Mouse (Mus musculus) forebrain, embryonic 11.5 days (tissue): ENCODE data around the gene Ugp2. TPM values are rescaled to one million over a fixed set of nuclear protein-coding genes. Genes with fewer than 3 reads are reported as not detected.
"Not testable (repeated sequence)": the region's sequence is repeated elsewhere in the genome, so short reads cannot be mapped to it uniquely, and the experiment has no call there.

Experiments used
- ATAC-seq: fragments of 200-750 bp; cut with Nextera tagmentation; replicated peaks from 2 replicates; pipeline ENCODE4 v1.8.0; 2017; ENCODE audit warnings: moderate TSS enrichment; ENCODE audit not compliant: low FRiP score
- DNase-seq: peaks from one replicate; pipeline ENCODE4 v3.0.0-alpha.2; 2017; ENCODE audit warnings: low spot score
- H3K27ac ChIP-seq: fragments of 300-500 bp; sonication (generic); 2 replicates; pipeline ENCODE4 v1.5.1; 2014; ENCODE audit warnings: low read depth, low read length
- H3K27me3 ChIP-seq: fragments of 300-500 bp; sonication (generic); 2 replicates; pipeline ENCODE4 v1.6.1; 2014; ENCODE audit warnings: mild to moderate bottlenecking, low read length, mixed read lengths; ENCODE audit not compliant: control insufficient read depth, insufficient read depth
- H3K36me3 ChIP-seq: fragments of 300-500 bp; sonication (generic); 2 replicates; pipeline ENCODE4 v1.6.1; 2014; ENCODE audit warnings: mild to moderate bottlenecking, low read length, moderate library complexity, mixed read lengths; ENCODE audit not compliant: control insufficient read depth, insufficient read depth
- H3K4me1 ChIP-seq: fragments of 300-500 bp; sonication (generic); replicated peaks from 2 replicates; pipeline ENCODE4 v1.6.1; 2014; ENCODE audit warnings: low read length, mixed read lengths; ENCODE audit not compliant: control insufficient read depth, insufficient read depth
- H3K4me2 ChIP-seq: fragments of 300-500 bp; sonication (generic); 2 replicates; pipeline ENCODE4 v1.6.1; 2014; ENCODE audit warnings: low read depth, mild to moderate bottlenecking, low read length, moderate library complexity, mixed read lengths; ENCODE audit not compliant: severe bottlenecking
- H3K4me3 ChIP-seq: fragments of 300-500 bp; sonication (generic); 2 replicates; pipeline ENCODE4 v1.5.1; 2014; ENCODE audit warnings: low read depth, low read length
- H3K9ac ChIP-seq: fragments of 300-500 bp; sonication (generic); 2 replicates; pipeline ENCODE4 v1.6.1; 2014; ENCODE audit warnings: low read length
- H3K9me3 ChIP-seq: fragments of 300-500 bp; sonication (generic); 2 replicates; pipeline ENCODE4 v1.6.1; 2016; ENCODE audit warnings: low read length, mixed read lengths; ENCODE audit not compliant: control insufficient read depth
- WGBS: fragments of 180-500 bp; shearing (Covaris S2); extraction: QIAGEN DNeasy Blood & Tissue Kit; methylation state at CpG from one replicate; pipeline ENCODE4 v1.1.7; 2014; 5-methylcytosine and 5-hydroxymethylcytosine counted together
- microRNA counts: library from miRNA; unstranded; fragments of <30 nt; microRNA quantifications from one replicate; lab custom pipeline; 2015
- microRNA-seq: library from miRNA; unstranded; fragments of <30 nt; microRNA quantifications from one replicate; pipeline ENCODE4, GENCODE M21; 2016; ENCODE audit not compliant: insufficient number of aligned reads
- polyA plus RNA-seq: library from polyadenylated mRNA; unstranded; fragments of >200 nt; fragmentation: Nextera tagmentation; extraction: Ambion mirVana; gene quantifications from 2 replicates; pipeline ENCODE4 v1.2.1, GENCODE M21; 2014

Gene Ugp2
- polyA plus RNA-seq, 1 experiment from 2014 or later, result 59.9 TPM

DNA sequence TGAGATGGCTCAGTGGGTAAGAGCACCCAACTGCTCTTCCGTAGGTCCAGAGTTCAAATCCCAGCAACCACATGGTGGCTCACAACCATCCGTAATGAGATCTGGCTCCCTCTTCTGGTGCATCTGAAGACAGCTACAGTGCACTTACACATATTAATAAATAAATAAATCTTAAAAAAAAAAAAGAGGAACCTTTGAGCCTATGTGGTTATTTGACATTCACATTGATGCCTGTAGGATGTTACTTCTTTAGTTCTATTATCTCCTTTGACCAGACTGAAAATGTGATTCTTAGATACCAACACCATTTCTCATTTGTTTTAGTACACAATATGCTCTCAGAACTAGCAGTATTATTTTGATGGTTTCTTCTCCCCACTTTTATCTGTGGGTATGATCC is 82.8 kb downstream of the Ugp2 start:
- H3K4me1 ChIP-seq, H3K9ac ChIP-seq, H3K4me3 ChIP-seq, DNase-seq, H3K36me3 ChIP-seq, H3K4me2 ChIP-seq, H3K27ac ChIP-seq, ATAC-seq, H3K27me3 ChIP-seq, H3K9me3 ChIP-seq: not testable (repeated sequence)
- 93% methylated on average over 2 of the region's 2 CpGs for WGBS

- no peak overlapping the region for H3K4me2 ChIP-seq
- WGBS, result 91% methylated on average over 3 of the region's 3 CpGs
- no peak overlapping the region for H3K9ac ChIP-seq
- no peaks in the 10 kb centered on the region for H3K9me3 ChIP-seq
- no peaks in the 10 kb centered on the region for H3K36me3 ChIP-seq
- H3K27ac ChIP-seq, result no peak overlapping the region
- no peak overlapping the region for H3K4me3 ChIP-seq
- DNase-seq, result no peak
- H3K27me3 ChIP-seq, result no peaks in the 10 kb centered on the region
- no peak for ATAC-seq
- no peaks in the 10 kb centered on the region for H3K4me1 ChIP-seq
These were observed 84.6 kb downstream of the Ugp2 start for GRCm38 (mm10) chr11:21286391-21286790.

DNA sequence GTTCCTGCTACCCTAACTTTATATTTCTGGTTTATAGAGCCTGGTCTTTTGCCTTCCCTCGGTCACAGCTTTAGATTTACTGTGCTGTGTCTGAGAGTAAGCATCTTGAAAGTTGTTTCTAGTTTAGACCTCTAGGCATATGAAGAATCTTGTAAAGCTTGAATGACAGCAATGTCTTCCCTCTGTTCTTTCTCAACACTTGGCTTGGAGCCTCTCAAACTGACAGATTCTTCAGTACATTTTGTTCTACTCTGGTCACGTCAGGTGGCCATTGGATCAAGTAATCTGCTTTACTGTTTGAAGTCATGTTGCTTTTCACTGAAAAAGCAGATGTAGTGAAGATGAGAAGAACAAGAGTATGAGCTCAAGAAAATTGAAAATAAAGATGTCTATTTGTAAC is 94.8 kb downstream of the Ugp2 start:
- no peak overlapping the region for H3K4me2 ChIP-seq
- ATAC-seq, result no peak

More for the DNA sequence above, 94.8 kb downstream of the Ugp2 start:
- no peak for DNase-seq
- no peaks in the 10 kb centered on the region for H3K9me3 ChIP-seq
- no peaks in the 10 kb centered on the region for H3K4me1 ChIP-seq
- H3K27me3 ChIP-seq, result no peaks in the 10 kb centered on the region
- 87% methylated on average over 2 of the region's 2 CpGs for WGBS
- H3K36me3 ChIP-seq, result no peaks in the 10 kb centered on the region; the same call in 1 of the 2 replicates
- H3K4me3 ChIP-seq, result no peak overlapping the region
- no peak overlapping the region for H3K27ac ChIP-seq
- H3K9ac ChIP-seq, result no peak overlapping the region

MicroRNAs within 50 kb of the gene (microRNA counts, 519-probe panel; counts per million panel counts)
- microRNA mmu-miR-1933-3p (lab: Ali Mortazavi, UCI), result 31.2 counts per million
- microRNA mmu-miR-1933-5p (lab: Ali Mortazavi, UCI), result 31.2 counts per million

Small RNAs within 50 kb of the gene (microRNA-seq; reads per million reads assigned to microRNA genes)
- not detected for gene Mir1933

Other genes with a start within 250 kb of the Ugp2 start
- 17.3 TPM in 2 replicates for gene Vps54, start 131.9 kb downstream of the Ugp2 start, polyA plus RNA-seq
- 11.9 and 12.3 TPM in 2 replicates for gene Wdpcp, start 201.0 kb upstream of the Ugp2 start, polyA plus RNA-seq
- gene Mdh1, start 201.2 kb upstream of the Ugp2 start, polyA plus RNA-seq, result 397 and 401 TPM in 2 replicates